28 mouse cellular contexts compared by ENCODE assay signal in genomic region chr3:113990936-113991335, GRCm38 (mm10). TPM values are rescaled to one million over a fixed set of nuclear protein-coding genes. Genes with fewer than 3 reads are reported as not detected.
A peak's percentile ranks its signal among the peaks of the same experiment; 100 is the strongest.
DNase-seq lines count a peak whose midpoint lies in the region; ATAC-seq and TF ChIP-seq lines count a peak whose summit lies in the region.
"Had no signal": no experiment of that assay in that cellular context is flagged by ENCODE, and none has a peak within 500 bp of the region (broad histone marks: within the 10 kb centered on the region; RNA-seq: fewer than 3 reads in every experiment).

No protein-coding gene starts in this region.

- TF ChIP-seq POLR2A in myocyte (IDR thresholded peaks at IDR 0.05; ENCODE audit: insufficient read length, low read depth): no peak

- TF ChIP-seq CTCF in Patski (IDR thresholded peaks at IDR 0.05): no peak
- TF ChIP-seq CTCF in intestine, postnatal 0 days (IDR thresholded peaks at IDR 0.05; ENCODE audit: low read depth): no peak

- DNase-seq in 3T3-L1 (ENCODE audit: low read depth, low spot score) (peak; percentile 81), Patski (ENCODE audit: low read depth, low spot score) (peak; percentile 6)
- peak; percentile 26 for DNase-seq in Muller cell, postnatal 12 days (ENCODE audit: inconsistent ontology term)
- no peak for DNase-seq in adrenal gland, postnatal 4 days (ENCODE audit: low spot score in 2 of 2)
- no peak for DNase-seq in urinary bladder, postnatal 36 days (ENCODE audit: low spot score in 2 of 2)
- DNase-seq: adrenal gland, adult 8-10 months; adrenal gland, postnatal 14 days; adrenal gland, postnatal 36 days; B cell, adult 2 months; cerebellum, adult 11 months; cerebellum, adult 18-20 months; cerebellum, adult 8-10 months; cerebellum, adult 9-11 months; cerebellum, postnatal 36 days; embryo, embryonic 11 days; forebrain, postnatal 0 days had no signal

- no peaks in the 10 kb centered on the region for H3K4me1 ChIP-seq in intestine, postnatal 0 days (replicated peaks; ENCODE audit: control insufficient read depth, insufficient read depth, low read length)
- H3K4me1 ChIP-seq: embryonic facial prominence, embryonic 12.5 days; embryonic facial prominence, embryonic 15.5 days; forebrain, embryonic 10.5 days; forebrain, embryonic 13.5 days; forebrain, embryonic 15.5 days had no signal

- no peak overlapping the region for H3K27ac ChIP-seq in intestine, postnatal 0 days (ENCODE audit: low read depth, low read length)
- H3K27ac ChIP-seq: embryonic facial prominence, embryonic 12.5 days; embryonic facial prominence, embryonic 15.5 days; forebrain, embryonic 10.5 days; forebrain, embryonic 13.5 days; forebrain, embryonic 15.5 days had no signal

- ATAC-seq in Patski: no peak
- ATAC-seq in intestine, postnatal 0 days: no peak
- ATAC-seq: CD4-positive, CD25-positive, alpha-beta regulatory T cell, adult 4 months; forebrain, embryonic 13.5 days; forebrain, embryonic 15.5 days; forebrain, postnatal 0 days had no signal

- WGBS in intestine, postnatal 0 days: 75% methylated on average over 6 of the region's 6 CpGs

- in situ Hi-C loops in Patski (cut with MboI; ENCODE audit: low pct_unique_long_range_greater_than_20kb): no loop called here

- H3K79me2 ChIP-seq in myocyte (ENCODE audit: control insufficient read depth, insufficient read depth): no peaks in the 10 kb centered on the region

- no peak overlapping the region for H3ac ChIP-seq in myocyte (ENCODE audit: control insufficient read depth, insufficient read length)

- POLR2A ChIA-PET in Patski (lab: Charles Lee): no interaction called here

- H3K9ac ChIP-seq in intestine, postnatal 0 days (ENCODE audit: low read depth, low read length): no peak overlapping the region
- H3K9ac ChIP-seq: embryonic facial prominence, embryonic 12.5 days; embryonic facial prominence, embryonic 15.5 days; forebrain, embryonic 13.5 days; forebrain, embryonic 15.5 days; forebrain, postnatal 0 days had no signal

- peaks cover 8% of the 10 kb centered on the region for H3K27me3 ChIP-seq in Patski
- no peaks in the 10 kb centered on the region for H3K27me3 ChIP-seq in myocyte (ENCODE audit: control insufficient read depth, insufficient read depth, insufficient read length)
- H3K27me3 ChIP-seq in intestine, postnatal 0 days (replicated peaks; ENCODE audit: control insufficient read depth, insufficient read depth, low read length): no peaks in the 10 kb centered on the region
- H3K27me3 ChIP-seq: CH12.LX; embryonic facial prominence, embryonic 12.5 days; embryonic facial prominence, embryonic 15.5 days; forebrain, embryonic 13.5 days; forebrain, embryonic 15.5 days had no signal

- no peak overlapping the region for H3K4me2 ChIP-seq in myocyte (ENCODE audit: low read depth)
- no peak overlapping the region for H3K4me2 ChIP-seq in intestine, postnatal 0 days (replicated peaks; ENCODE audit: low read depth)
- H3K4me2 ChIP-seq: embryonic facial prominence, embryonic 12.5 days; embryonic facial prominence, embryonic 15.5 days; forebrain, embryonic 13.5 days; forebrain, embryonic 15.5 days had no signal

- H3K9me3 ChIP-seq in intestine, postnatal 0 days (ENCODE audit: control insufficient read depth): no peaks in the 10 kb centered on the region
- H3K9me3 ChIP-seq: embryonic facial prominence, embryonic 12.5 days; embryonic facial prominence, embryonic 15.5 days; forebrain, embryonic 10.5 days; forebrain, embryonic 13.5 days; forebrain, embryonic 15.5 days had no signal

- no peaks in the 10 kb centered on the region for H3K36me3 ChIP-seq in myocyte (ENCODE audit: control insufficient read depth, insufficient read depth)
- H3K36me3 ChIP-seq in intestine, postnatal 0 days (ENCODE audit: control insufficient read depth, insufficient read depth): no peaks in the 10 kb centered on the region
- H3K36me3 ChIP-seq: embryonic facial prominence, embryonic 12.5 days; embryonic facial prominence, embryonic 15.5 days; forebrain, embryonic 10.5 days; forebrain, embryonic 15.5 days; G1E had no signal

- no peak overlapping the region for H3K4me3 ChIP-seq in myocyte
- H3K4me3 ChIP-seq in intestine, postnatal 0 days (ENCODE audit: low read depth, low read length): no peak overlapping the region
- H3K4me3 ChIP-seq: embryonic facial prominence, embryonic 12.5 days; embryonic facial prominence, embryonic 15.5 days; erythroblast, embryonic 14.5 days; forebrain, embryonic 10.5 days; forebrain, embryonic 13.5 days; forebrain, embryonic 15.5 days had no signal

- CTCF ChIA-PET in Patski (lab: Charles Lee): interaction anchor here (0.8 kb wide), 1 partner anchor 16 kb away, joined by 3 read pairs; no protein-coding TSS in a partner anchor

TF ChIP-seq in myocyte, 11 proteins besides CTCF, POLR2A, EP300 and RAD21:
- no peak for TF ChIP-seq MYOG (IDR thresholded peaks at IDR 0.05; ENCODE audit: control insufficient read depth in 1 of 3, insufficient read depth in 1 of 3, insufficient read length in 2 of 3, low read depth in 2 of 3)
- no peak for TF ChIP-seq E2F4 (IDR thresholded peaks at IDR 0.05; ENCODE audit: insufficient read depth)
- TF ChIP-seq REST (IDR thresholded peaks at IDR 0.05; ENCODE audit: insufficient read depth, insufficient read length): no peak
- no peak for TF ChIP-seq POLR2AphosphoS2 (IDR thresholded peaks at IDR 0.05; ENCODE audit: insufficient read length, low read depth)
- no peak for TF ChIP-seq SRF (IDR thresholded peaks at IDR 0.05; ENCODE audit: control insufficient read depth, insufficient read length, low read depth)
- TF ChIP-seq MYOD1 (IDR thresholded peaks at IDR 0.05; ENCODE audit: control insufficient read depth in 1 of 3, insufficient read length in 2 of 3, low read depth in 2 of 3): peak in 1 of 3 experiments; percentile 3
- TF ChIP-seq TCF12 (IDR thresholded peaks at IDR 0.05; ENCODE audit: insufficient read depth, poor library complexity, severe bottlenecking): no peak
- TF ChIP-seq CEBPB (IDR thresholded peaks at IDR 0.05; ENCODE audit: insufficient read depth, poor library complexity, severe bottlenecking): 0 out of 2 replicates have a peak, but pooled peaks have one; percentile 6

RNA-seq across cellular contexts. Expression of gene Col11a1, which starts 39.4 kb away (rescaled TPM):
- polyA plus RNA-seq in Patski (2021) (0.01 TPM), myocyte (2012; fragmentation: generic; extraction: Trizol) (0.50 TPM)
- polyA plus RNA-seq in intestine, postnatal 0 days (2015; fragmentation: Nextera tagmentation; extraction: Ambion mirVana): 0.89 and 1.0 TPM in 2 replicates
- 1 to 10 TPM; 3.8 to 9.3 TPM for total RNA-seq in adrenal gland, postnatal 4 days (2021)
- total RNA-seq: CH12.LX; common myeloid progenitor, adult 5-6 weeks had no signal
- polyA plus RNA-seq: CD4-positive, CD25-positive, alpha-beta regulatory T cell, adult 4 months; erythroblast, embryonic 14.5 days; G1E had no signal

Comparison
In these comparisons a context has a peak if more than half of its experiments do, and no peak if none do; other contexts are left out.
1. DNase-seq: peak in 3T3-L1 (single experiment), Muller cell, postnatal 12 days (single experiment) and Patski (single experiment); none in adrenal gland, postnatal 4 days (0 of 2) and urinary bladder, postnatal 36 days (0 of 2).